Mouse (Mus musculus): ENCODE measurements around the gene Commd7.

GRCm38 (mm10) chr2:153580042-153580441 is 52.5 kb downstream of the Commd7 start:
- TF ChIP-seq CTCF (IDR thresholded peaks at IDR 0.05; ENCODE audit: borderline replicate concordance, control insufficient read depth, extremely low read depth, insufficient read depth, low read length, poor library complexity) (no peak), POLR2A (IDR thresholded peaks at IDR 0.05; ENCODE audit: control insufficient read depth, extremely low read depth, insufficient read depth, low read length, poor library complexity) (no peak)
